Mouse (Mus musculus): ENCODE measurements around the gene Ptprd. TPM values are rescaled to one million over a fixed set of nuclear protein-coding genes. Genes with fewer than 3 reads are reported as not detected.

Gene Ptprd
- total RNA-seq, 1 experiment: 1.3 TPM

DNA sequence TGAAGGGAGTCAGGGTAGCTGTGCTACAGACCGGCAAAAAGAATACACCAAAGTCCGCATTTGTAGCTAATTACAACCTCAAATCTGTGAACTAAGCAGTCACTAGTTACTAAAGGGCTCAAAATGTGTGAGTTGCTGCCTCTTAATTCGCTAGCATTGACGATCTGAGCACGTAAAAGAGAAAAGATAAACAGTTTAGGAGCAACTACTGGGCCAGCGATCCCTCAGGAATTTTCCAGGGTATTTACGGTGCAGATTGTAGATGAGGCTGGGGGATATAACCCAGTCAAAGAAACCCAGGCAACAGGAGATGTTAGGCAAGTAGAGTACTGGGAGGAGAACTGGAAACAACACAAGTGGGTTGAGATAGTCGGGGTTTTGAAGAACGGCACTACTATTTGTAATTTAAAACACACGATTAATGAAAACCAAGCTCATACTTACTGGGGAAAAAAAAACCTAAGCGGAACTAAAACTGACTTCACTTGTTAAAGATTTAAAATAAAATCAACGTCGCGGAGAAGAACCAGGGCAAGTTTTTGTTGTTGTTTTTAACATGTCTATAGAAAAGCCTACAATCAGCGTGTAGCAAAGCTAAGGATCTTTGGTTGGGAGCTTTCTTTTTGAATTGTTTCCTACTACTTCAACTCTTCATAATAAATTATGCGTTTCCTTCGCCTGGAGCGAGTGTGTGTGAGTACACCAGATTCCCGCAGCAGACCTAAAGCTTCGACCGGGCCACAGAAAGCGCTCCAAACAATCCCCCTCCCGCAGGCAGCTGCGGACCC is 1762.9 kb downstream of the Ptprd start:
- peak overlapping the region; percentile 71; the same call in 1 of the 2 replicates for H3K9ac ChIP-seq (ENCODE audit: insufficient read depth, low read depth, low read length, poor library complexity, severe bottlenecking)
- TF ChIP-seq HCFC1 (IDR thresholded peaks at IDR 0.05; ENCODE audit: borderline replicate concordance, insufficient read depth, low read length): no peak
- TF ChIP-seq ZNF384 (IDR thresholded peaks at IDR 0.05; ENCODE audit: low read depth, low read length): no peak
- TF ChIP-seq MAFK (IDR thresholded peaks at IDR 0.05; ENCODE audit: insufficient read depth, low read depth, low read length): no peak
- no peak for TF ChIP-seq ZC3H11A (IDR thresholded peaks at IDR 0.05; ENCODE audit: borderline replicate concordance, low read depth, low read length)
- TF ChIP-seq CHD2 (IDR thresholded peaks at IDR 0.05; ENCODE audit: low read depth, low read length): no peak
- H3K4me1 ChIP-seq (ENCODE audit: control insufficient read depth in 2 of 2, insufficient read depth in 2 of 2, low read length in 2 of 2, poor library complexity in 1 of 2): no peaks in the 10 kb centered on the region
- in situ Hi-C loops (cut with MboI; ENCODE audit: low sequenced_read_pairs in 2 of 2, unreplicated experiment in 2 of 2): no loop called here
- H3K4me3 ChIP-seq (ENCODE audit: insufficient read depth in 1 of 2, low read depth in 1 of 2, low read length in 2 of 2, poor library complexity in 1 of 2, severe bottlenecking in 1 of 2): peak overlapping the region; percentile 61 to 85
- no peak for DNase-seq (ENCODE audit: low read depth, low spot score)
- no peak overlapping the region for H3K27ac ChIP-seq (ENCODE audit: insufficient read depth, low read depth, low read length, poor library complexity, severe bottlenecking)
- H3K9me3 ChIP-seq (ENCODE audit: control insufficient read depth, insufficient read depth, low read depth, low read length): no peaks in the 10 kb centered on the region
- no peaks in the 10 kb centered on the region for H3K36me3 ChIP-seq (ENCODE audit: control insufficient read depth, insufficient read depth, low read length, poor library complexity, severe bottlenecking)

DNA sequence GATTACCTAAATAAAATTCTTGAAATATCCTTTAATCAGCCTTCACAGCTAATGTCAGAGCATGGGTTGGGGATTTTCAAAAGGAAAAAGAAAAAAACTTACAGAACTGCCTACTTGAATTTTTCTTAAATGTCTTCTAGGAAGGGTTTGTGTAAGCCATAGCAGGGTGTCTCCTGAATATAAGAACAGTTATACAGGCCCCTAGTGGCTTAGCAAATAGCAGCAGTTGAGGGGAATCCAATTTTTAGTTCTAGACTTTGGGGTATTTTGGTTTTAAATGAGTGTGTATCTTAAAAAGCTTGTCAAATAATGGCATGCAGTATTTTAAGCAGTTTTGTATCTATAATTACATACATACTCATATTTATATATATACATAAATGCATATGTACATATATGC is 1764.4 kb downstream of the Ptprd start:
- in situ Hi-C loops (cut with MboI; ENCODE audit: low sequenced_read_pairs in 2 of 2, unreplicated experiment in 2 of 2): no loop called here
- Histone ChIP-seq H3K27ac (ENCODE audit: insufficient read depth, low read depth, low read length, poor library complexity, severe bottlenecking) (no peak overlapping the region), H3K36me3 (ENCODE audit: control insufficient read depth, insufficient read depth, low read length, poor library complexity, severe bottlenecking) (no peaks in the 10 kb centered on the region), H3K9ac (ENCODE audit: insufficient read depth, low read depth, low read length, poor library complexity, severe bottlenecking) (no peak overlapping the region), H3K9me3 (ENCODE audit: control insufficient read depth, insufficient read depth, low read depth, low read length) (no peaks in the 10 kb centered on the region), H3K4me3 (ENCODE audit: insufficient read depth in 1 of 2, low read depth in 1 of 2, low read length in 2 of 2, poor library complexity in 1 of 2, severe bottlenecking in 1 of 2) (no peak overlapping the region), H3K4me1 (ENCODE audit: control insufficient read depth in 2 of 2, insufficient read depth in 2 of 2, low read length in 2 of 2, poor library complexity in 1 of 2) (no peaks in the 10 kb centered on the region)
- no peak for DNase-seq (ENCODE audit: low read depth, low spot score)
- no peak for TF ChIP-seq HCFC1 (IDR thresholded peaks at IDR 0.05; ENCODE audit: borderline replicate concordance, insufficient read depth, low read length)
- no peak for TF ChIP-seq ZNF384 (IDR thresholded peaks at IDR 0.05; ENCODE audit: low read depth, low read length)
- no peak for TF ChIP-seq ZC3H11A (IDR thresholded peaks at IDR 0.05; ENCODE audit: borderline replicate concordance, low read depth, low read length)
- no peak for TF ChIP-seq MAFK (IDR thresholded peaks at IDR 0.05; ENCODE audit: insufficient read depth, low read depth, low read length)
- TF ChIP-seq CHD2 (IDR thresholded peaks at IDR 0.05; ENCODE audit: low read depth, low read length): no peak

GRCm38 (mm10) chr4:76444778-76445177 is 1767.0 kb downstream of the Ptprd start:
- H3K9me3 ChIP-seq (ENCODE audit: control insufficient read depth, insufficient read depth, low read depth, low read length): no peaks in the 10 kb centered on the region
- no peak overlapping the region for H3K9ac ChIP-seq (ENCODE audit: insufficient read depth, low read depth, low read length, poor library complexity, severe bottlenecking)
- TF ChIP-seq ZNF384 (IDR thresholded peaks at IDR 0.05; ENCODE audit: low read depth, low read length): no peak
- no peak for TF ChIP-seq HCFC1 (IDR thresholded peaks at IDR 0.05; ENCODE audit: borderline replicate concordance, insufficient read depth, low read length)
- TF ChIP-seq MAFK (IDR thresholded peaks at IDR 0.05; ENCODE audit: insufficient read depth, low read depth, low read length): no peak
- TF ChIP-seq CHD2 (IDR thresholded peaks at IDR 0.05; ENCODE audit: low read depth, low read length): no peak
- TF ChIP-seq ZC3H11A (IDR thresholded peaks at IDR 0.05; ENCODE audit: borderline replicate concordance, low read depth, low read length): no peak
- H3K4me3 ChIP-seq (ENCODE audit: insufficient read depth in 1 of 2, low read depth in 1 of 2, low read length in 2 of 2, poor library complexity in 1 of 2, severe bottlenecking in 1 of 2): no peak overlapping the region
- in situ Hi-C loops (cut with MboI; ENCODE audit: low sequenced_read_pairs in 2 of 2, unreplicated experiment in 2 of 2): no loop called here
- H3K36me3 ChIP-seq (ENCODE audit: control insufficient read depth, insufficient read depth, low read length, poor library complexity, severe bottlenecking): no peaks in the 10 kb centered on the region
- no peaks in the 10 kb centered on the region for H3K4me1 ChIP-seq (ENCODE audit: control insufficient read depth in 2 of 2, insufficient read depth in 2 of 2, low read length in 2 of 2, poor library complexity in 1 of 2)
- no peak overlapping the region for H3K27ac ChIP-seq (ENCODE audit: insufficient read depth, low read depth, low read length, poor library complexity, severe bottlenecking)
- DNase-seq (ENCODE audit: low read depth, low spot score): no peak

DNA sequence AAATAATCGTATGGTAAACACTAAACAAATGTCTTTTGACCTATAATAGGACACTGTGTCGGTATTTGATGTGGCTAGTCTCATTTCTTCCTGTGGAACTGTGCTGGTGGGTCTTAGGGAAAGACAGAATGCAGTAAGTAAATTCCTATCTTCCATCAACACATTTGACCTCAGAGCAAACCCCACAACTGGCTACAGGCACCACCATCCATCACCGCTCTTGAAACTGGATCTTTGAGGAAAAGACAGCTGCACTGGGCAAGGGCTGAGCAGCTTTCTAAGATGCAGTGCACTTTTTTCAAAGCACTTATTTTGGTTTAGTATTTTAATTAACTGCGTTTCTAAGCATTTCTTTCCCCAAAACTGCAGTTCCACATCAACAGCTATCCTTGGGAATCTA is 1768.2 kb downstream of the Ptprd start:
- H3K4me3 ChIP-seq (ENCODE audit: insufficient read depth in 1 of 2, low read depth in 1 of 2, low read length in 2 of 2, poor library complexity in 1 of 2, severe bottlenecking in 1 of 2): no peak overlapping the region
- DNase-seq (ENCODE audit: low read depth, low spot score): no peak

More for the DNA sequence above, 1768.2 kb downstream of the Ptprd start:
- Histone ChIP-seq H3K27ac (ENCODE audit: insufficient read depth, low read depth, low read length, poor library complexity, severe bottlenecking) (no peak overlapping the region), H3K9me3 (ENCODE audit: control insufficient read depth, insufficient read depth, low read depth, low read length) (no peaks in the 10 kb centered on the region), H3K4me1 (ENCODE audit: control insufficient read depth in 2 of 2, insufficient read depth in 2 of 2, low read length in 2 of 2, poor library complexity in 1 of 2) (no peaks in the 10 kb centered on the region), H3K36me3 (ENCODE audit: control insufficient read depth, insufficient read depth, low read length, poor library complexity, severe bottlenecking) (no peaks in the 10 kb centered on the region), H3K9ac (ENCODE audit: insufficient read depth, low read depth, low read length, poor library complexity, severe bottlenecking) (no peak overlapping the region)
- no peak for TF ChIP-seq HCFC1 (IDR thresholded peaks at IDR 0.05; ENCODE audit: borderline replicate concordance, insufficient read depth, low read length)
- no peak for TF ChIP-seq CHD2 (IDR thresholded peaks at IDR 0.05; ENCODE audit: low read depth, low read length)
- in situ Hi-C loops (cut with MboI; ENCODE audit: low sequenced_read_pairs in 2 of 2, unreplicated experiment in 2 of 2): no loop called here
